Mouse (Mus musculus) liver, embryonic 13.5 days (tissue): ENCODE data around the gene Smap2. TPM values are rescaled to one million over a fixed set of nuclear protein-coding genes. Genes with fewer than 3 reads are reported as not detected.

ENCODE experiments used
- ATAC-seq: fragments of 200-750 bp; cut with Nextera tagmentation; 2 replicates; pipeline ENCODE4 v1.8.0; 2017; ENCODE audit warnings: low read depth, mild to moderate bottlenecking, moderate number of reproducible peaks, moderate library complexity
- DNase-seq: peaks from one replicate; pipeline ENCODE4 v3.0.0; 2022
- H3K27ac ChIP-seq: fragments of 300-500 bp; sonication (generic); 2 replicates; pipeline ENCODE4 v1.5.1; 2015; ENCODE audit warnings: moderate library complexity, mild to moderate bottlenecking, inconsistent platforms
- H3K27me3 ChIP-seq: fragments of 300-500 bp; sonication (generic); 2 replicates; pipeline ENCODE4 v1.6.1; 2015; ENCODE audit warnings: mild to moderate bottlenecking, inconsistent platforms
- H3K36me3 ChIP-seq: fragments of 300-500 bp; sonication (generic); 2 replicates; pipeline ENCODE4 v1.6.1; 2015; ENCODE audit warnings: mild to moderate bottlenecking, inconsistent platforms
- H3K4me1 ChIP-seq: fragments of 300-500 bp; sonication (generic); replicated peaks from 2 replicates; pipeline ENCODE4 v1.6.1; 2015; ENCODE audit warnings: inconsistent platforms
- H3K4me2 ChIP-seq: fragments of 300-500 bp; sonication (generic); 2 replicates; pipeline ENCODE4 v1.6.1; 2015; ENCODE audit warnings: inconsistent platforms, mild to moderate bottlenecking, moderate library complexity
- H3K4me3 ChIP-seq: fragments of 300-500 bp; sonication (generic); replicated peaks from 2 replicates; pipeline ENCODE4 v1.5.1; 2015; ENCODE audit warnings: mild to moderate bottlenecking, inconsistent platforms
- H3K9ac ChIP-seq: fragments of 300-500 bp; sonication (generic); 2 replicates; pipeline ENCODE4 v1.6.1; 2015; ENCODE audit warnings: mild to moderate bottlenecking, inconsistent platforms
- H3K9me3 ChIP-seq: fragments of 300-500 bp; sonication (generic); replicated peaks from 2 replicates; pipeline ENCODE4 v1.6.1; 2016; ENCODE audit warnings: inconsistent platforms
- WGBS: fragments of 180-500 bp; shearing (Covaris S2); methylation state at CpG from one replicate; pipeline ENCODE4 v1.1.7; 2015; ENCODE audit not compliant: insufficient replicate concordance; 5-methylcytosine and 5-hydroxymethylcytosine counted together
- polyA plus RNA-seq: library from polyadenylated mRNA; unstranded; fragments of >200 nt; fragmentation: Nextera tagmentation; extraction: Ambion mirVana; gene quantifications from 2 replicates; pipeline ENCODE4 v1.2.1, GENCODE M21; 2015

Gene Smap2
- polyA plus RNA-seq, 1 experiment from 2014 or later, result 19.8 TPM

DNA sequence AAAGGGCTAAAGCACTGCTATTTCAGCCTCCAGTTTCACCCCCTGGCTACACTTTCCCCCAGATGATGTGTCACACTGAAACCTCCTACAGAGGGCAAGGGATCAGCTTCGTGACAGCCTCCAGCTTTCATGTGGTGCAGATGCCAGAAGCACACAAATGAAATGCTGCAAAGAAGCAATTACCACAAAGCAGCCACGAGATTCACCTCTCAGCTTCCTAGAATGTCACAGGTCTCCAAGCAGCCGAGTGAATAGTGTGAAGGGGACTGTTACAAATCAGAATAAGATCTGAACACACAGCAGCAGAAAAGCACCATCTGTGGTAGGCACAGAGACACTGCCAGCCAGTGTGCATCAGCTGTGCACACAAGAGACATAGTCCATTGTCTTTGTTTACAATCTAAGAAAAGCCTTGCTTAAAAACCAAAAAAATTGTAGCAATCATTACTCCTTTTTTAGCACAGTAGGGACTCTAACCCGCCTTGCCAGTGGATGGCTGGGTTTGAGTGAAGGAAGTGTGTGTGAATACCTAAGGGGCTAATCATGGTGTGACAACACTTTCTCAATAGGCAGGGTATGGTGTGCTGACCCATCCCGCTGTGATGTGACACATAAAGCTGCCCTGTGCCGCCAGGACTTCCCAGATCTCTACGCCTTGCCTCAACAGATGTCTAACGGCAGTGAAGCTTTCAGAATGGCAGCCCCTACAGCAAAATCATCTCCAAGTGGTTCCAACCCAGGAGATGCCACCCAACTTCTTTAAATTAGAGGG lies 14.5 kb downstream of the Smap2 start:
- 42% methylated on average over 8 of the region's 8 CpGs for WGBS
- peaks cover 89% of the 10 kb centered on the region for H3K4me1 ChIP-seq
- H3K4me3 ChIP-seq, result no peak overlapping the region
- H3K27ac ChIP-seq, result peak overlapping the region; percentile 45
- no peaks in the 10 kb centered on the region for H3K9me3 ChIP-seq
- no peak for DNase-seq
- no peak overlapping the region for H3K4me2 ChIP-seq
- no peak for ATAC-seq
- H3K27me3 ChIP-seq, result no peaks in the 10 kb centered on the region
- H3K9ac ChIP-seq, result peak overlapping the region; percentile 37; the same call in 1 of the 2 replicates
- 0 out of 2 replicates have a peak, but pooled peaks cover 3% of the 10 kb centered on the region for H3K36me3 ChIP-seq

DNA sequence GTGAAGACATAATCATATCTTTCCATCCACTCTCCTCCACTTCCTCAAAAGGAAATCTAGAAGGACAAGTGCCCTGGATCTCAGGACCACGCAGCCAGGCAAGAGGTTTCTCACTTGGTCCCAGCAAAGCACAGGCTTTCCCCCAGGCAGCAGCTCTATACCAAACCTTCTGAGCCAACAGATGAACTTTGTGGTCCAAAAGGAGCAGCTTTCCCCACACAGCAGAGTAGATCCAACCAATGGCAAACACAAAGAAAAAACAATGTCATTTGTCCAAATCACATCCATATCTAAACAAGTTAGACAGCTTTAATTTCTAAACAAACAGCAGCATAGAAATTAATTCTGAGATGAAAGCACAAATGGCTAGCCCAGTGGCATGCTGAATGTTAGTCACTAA lies 15.4 kb downstream of the Smap2 start:
- Histone ChIP-seq H3K9ac (no peak overlapping the region), H3K4me1 (peaks cover 90% of the 10 kb centered on the region), H3K4me3 (no peak overlapping the region), H3K36me3 (0 out of 2 replicates have a peak, but pooled peaks cover 3% of the 10 kb centered on the region), H3K9me3 (no peaks in the 10 kb centered on the region), H3K27me3 (no peaks in the 10 kb centered on the region), H3K27ac (no peak overlapping the region), H3K4me2 (no peak overlapping the region)
- DNase-seq (no peak), ATAC-seq (no peak)
- WGBS, result 32% methylated on average over 1 of the region's 1 CpGs

DNA sequence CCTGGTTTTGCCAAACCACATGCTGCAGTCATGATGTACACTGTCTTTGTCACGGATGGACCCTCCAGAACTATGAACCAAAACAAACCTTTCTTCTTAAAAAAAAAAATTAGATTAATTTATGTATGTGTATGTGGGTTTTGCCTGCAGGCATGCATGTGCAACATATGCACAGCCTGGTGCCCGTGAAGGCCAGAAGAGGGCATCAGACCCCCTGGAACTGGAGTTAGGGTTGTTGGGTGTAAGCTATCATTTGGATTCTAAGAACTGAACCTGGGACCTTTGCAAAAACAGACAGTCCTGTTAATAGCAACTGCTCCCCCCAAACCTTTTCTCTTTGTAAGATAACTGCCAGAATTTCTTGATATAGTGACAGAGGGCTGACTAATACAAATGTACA lies 16.0 kb downstream of the Smap2 start:
- Histone ChIP-seq H3K9ac (no peak overlapping the region), H3K4me1 (peaks cover 89% of the 10 kb centered on the region), H3K4me3 (no peak overlapping the region), H3K4me2 (no peak overlapping the region), H3K27ac (no peak overlapping the region), H3K27me3 (no peaks in the 10 kb centered on the region), H3K9me3 (no peaks in the 10 kb centered on the region), H3K36me3 (0 out of 2 replicates have a peak, but pooled peaks cover 3% of the 10 kb centered on the region)
- 57% methylated on average over 2 of the region's 2 CpGs for WGBS
- ATAC-seq (no peak), DNase-seq (no peak)

DNA sequence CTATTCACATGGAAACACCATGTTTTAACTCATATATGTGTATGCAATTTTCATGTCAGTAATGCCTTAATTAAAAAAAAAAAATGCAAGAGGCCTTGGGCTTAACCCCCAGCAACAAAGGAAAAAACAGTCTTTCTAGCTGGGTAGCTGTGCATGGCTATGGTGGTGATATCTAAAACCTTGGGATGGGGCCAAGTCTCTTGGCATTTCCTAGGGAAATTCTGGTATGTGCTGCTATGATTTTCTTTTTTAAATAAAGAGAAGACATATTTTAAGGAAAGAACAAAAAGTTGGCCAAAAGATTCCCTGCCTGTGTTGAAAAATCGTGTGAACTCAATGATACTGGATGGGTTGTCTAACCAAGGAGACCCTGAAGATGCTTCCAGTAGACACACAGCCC lies 21.1 kb downstream of the Smap2 start:
- Histone ChIP-seq H3K4me1 (peaks cover 62% of the 10 kb centered on the region), H3K27me3 (no peaks in the 10 kb centered on the region), H3K4me3 (no peak overlapping the region), H3K9ac (no peak overlapping the region), H3K4me2 (no peak overlapping the region), H3K36me3 (no peaks in the 10 kb centered on the region), H3K27ac (no peak overlapping the region), H3K9me3 (no peaks in the 10 kb centered on the region)
- no peak for ATAC-seq
- no peak for DNase-seq
- 73% methylated on average over 1 of the region's 1 CpGs for WGBS

DNA sequence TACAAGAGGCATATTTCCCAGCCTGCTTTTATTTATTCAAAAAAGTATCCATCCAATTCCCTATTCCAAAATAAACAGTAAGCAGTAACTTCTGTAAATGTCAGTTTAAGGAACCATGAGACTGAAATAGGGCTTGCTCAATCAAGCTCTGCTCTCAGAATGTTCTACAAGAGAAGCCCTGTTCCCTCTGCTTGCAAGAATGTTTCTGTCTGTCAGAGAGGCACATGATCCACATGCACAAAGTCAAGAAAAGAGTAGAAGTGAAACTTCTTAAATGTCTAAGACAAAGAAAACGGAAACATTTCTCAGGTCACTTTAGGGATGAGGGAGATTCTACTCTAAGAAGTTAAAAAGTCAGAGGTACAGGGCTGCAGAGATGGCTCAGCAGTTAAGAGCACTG lies 24.0 kb downstream of the Smap2 start:
- Histone ChIP-seq H3K27ac (no peak overlapping the region), H3K9ac (no peak overlapping the region), H3K9me3 (peaks cover 4% of the 10 kb centered on the region), H3K36me3 (peaks cover 16% of the 10 kb centered on the region), H3K27me3 (no peaks in the 10 kb centered on the region), H3K4me3 (no peak overlapping the region), H3K4me2 (no peak overlapping the region), H3K4me1 (peaks cover 42% of the 10 kb centered on the region)
- DNase-seq (no peak), ATAC-seq (no peak)
- WGBS, result 76% methylated on average over 1 of the region's 1 CpGs

DNA sequence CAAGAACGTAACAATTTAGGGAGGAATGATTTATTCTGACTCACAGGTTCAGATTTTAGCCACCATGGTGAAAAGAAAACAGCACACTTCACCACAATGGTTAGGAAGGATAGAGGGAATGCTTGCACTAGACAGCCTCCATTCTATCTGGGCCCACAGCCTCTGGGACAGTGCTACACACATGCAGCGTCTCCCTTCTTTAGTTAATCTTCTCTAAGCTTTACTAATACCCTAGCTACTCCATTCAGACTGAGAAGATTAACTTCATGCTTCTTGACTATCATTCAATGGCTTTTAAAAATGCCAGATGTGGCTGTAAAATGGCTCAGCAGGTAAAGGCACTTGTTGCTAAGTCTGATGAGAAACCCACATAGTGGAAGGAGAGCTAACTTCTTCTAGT lies 24.8 kb downstream of the Smap2 start:
- Histone ChIP-seq H3K9me3 (peaks cover 4% of the 10 kb centered on the region), H3K9ac (no peak overlapping the region), H3K36me3 (peaks cover 16% of the 10 kb centered on the region), H3K4me3 (no peak overlapping the region), H3K4me2 (no peak overlapping the region), H3K27me3 (no peaks in the 10 kb centered on the region), H3K4me1 (peaks cover 41% of the 10 kb centered on the region), H3K27ac (no peak overlapping the region)
- 81% methylated on average over 2 of the region's 2 CpGs for WGBS
- DNase-seq, result no peak
- ATAC-seq, result no peak

DNA sequence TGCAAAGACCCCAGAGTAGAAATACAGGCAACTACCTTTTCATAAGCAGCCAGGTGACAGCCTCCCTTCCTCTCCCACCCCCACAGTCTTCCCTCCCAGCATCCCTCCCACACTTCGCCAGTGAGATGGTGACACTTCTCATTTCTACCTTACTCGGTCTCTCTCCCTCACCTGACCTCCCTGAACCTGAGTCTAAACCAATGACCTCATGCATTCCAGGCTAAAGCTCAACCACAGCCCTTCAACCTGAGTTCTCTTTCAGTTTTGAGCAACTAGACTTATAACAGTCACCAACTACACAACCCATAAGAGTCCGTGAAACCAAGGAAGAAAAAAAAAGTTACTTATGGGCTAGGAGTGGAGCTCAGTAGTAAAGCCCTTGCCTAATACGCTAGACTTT lies 29.7 kb downstream of the Smap2 start:
- Histone ChIP-seq H3K4me1 (peaks cover 20% of the 10 kb centered on the region), H3K9me3 (peaks cover 4% of the 10 kb centered on the region), H3K9ac (no peak overlapping the region), H3K36me3 (peaks cover 43% of the 10 kb centered on the region), H3K4me2 (no peak overlapping the region), H3K27me3 (no peaks in the 10 kb centered on the region), H3K4me3 (no peak overlapping the region), H3K27ac (no peak overlapping the region)
- 0 out of 2 replicates have a peak, but pooled peaks have one; percentile 13 for ATAC-seq
- DNase-seq, result no peak
- WGBS, result 62% methylated on average over 4 of the region's 4 CpGs

DNA sequence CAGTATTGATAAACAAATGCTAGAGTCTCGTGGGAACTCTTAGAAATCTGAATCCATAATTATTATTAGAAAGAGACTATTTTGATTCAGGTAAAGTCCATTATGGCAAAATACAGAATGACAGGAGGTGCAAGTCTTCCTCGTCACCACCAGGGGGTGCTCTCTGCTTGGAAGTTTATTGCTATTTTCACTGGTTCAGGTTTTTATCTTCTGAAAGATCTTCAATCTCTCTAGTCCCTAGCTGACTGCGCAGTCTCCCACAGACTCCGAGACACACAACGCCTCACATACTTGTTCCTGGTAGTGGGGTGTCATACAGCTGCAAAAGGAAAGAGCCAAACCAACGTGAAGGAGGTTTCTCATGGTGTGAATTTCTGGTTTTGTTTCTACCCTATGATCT lies 30.6 kb downstream of the Smap2 start:
- ATAC-seq (peak; percentile 58; the same call in 1 of the 2 replicates), DNase-seq (peak; percentile 18)
- peaks cover 4% of the 10 kb centered on the region for H3K9me3 ChIP-seq
- peaks cover 15% of the 10 kb centered on the region for H3K4me1 ChIP-seq
- H3K9ac ChIP-seq, result no peak overlapping the region
- peaks cover 50% of the 10 kb centered on the region for H3K36me3 ChIP-seq
- H3K27ac ChIP-seq, result no peak overlapping the region
- no peaks in the 10 kb centered on the region for H3K27me3 ChIP-seq
- 16% methylated on average over 6 of the region's 6 CpGs for WGBS
- H3K4me2 ChIP-seq, result no peak overlapping the region
- no peak overlapping the region for H3K4me3 ChIP-seq

DNA sequence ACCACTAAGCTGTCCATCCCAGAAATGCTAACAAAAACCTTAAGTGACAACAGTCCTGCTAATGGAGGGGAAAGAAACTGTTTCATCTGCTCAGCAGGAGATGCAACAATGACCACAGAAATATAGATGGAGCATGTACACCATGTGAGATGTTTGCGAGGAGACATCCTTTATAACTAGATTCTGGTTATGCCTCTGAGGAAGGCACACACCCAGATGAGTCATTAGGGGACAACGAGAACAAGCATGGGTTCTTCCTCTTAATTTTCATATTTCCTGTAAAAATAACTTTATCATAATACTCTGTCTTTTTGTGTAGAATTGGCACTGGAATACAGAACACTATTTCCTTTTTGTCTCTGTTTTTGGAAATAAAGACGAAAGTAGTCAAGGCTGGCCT lies 38.8 kb downstream of the Smap2 start:
- ATAC-seq (no peak), DNase-seq (no peak)
- Histone ChIP-seq H3K36me3 (peaks cover 71% of the 10 kb centered on the region), H3K27me3 (no peaks in the 10 kb centered on the region), H3K4me3 (no peak overlapping the region), H3K4me2 (no peak overlapping the region), H3K9ac (no peak overlapping the region), H3K9me3 (no peaks in the 10 kb centered on the region), H3K27ac (no peak overlapping the region), H3K4me1 (no peaks in the 10 kb centered on the region)
- 81% methylated on average over 3 of the region's 3 CpGs for WGBS

DNA sequence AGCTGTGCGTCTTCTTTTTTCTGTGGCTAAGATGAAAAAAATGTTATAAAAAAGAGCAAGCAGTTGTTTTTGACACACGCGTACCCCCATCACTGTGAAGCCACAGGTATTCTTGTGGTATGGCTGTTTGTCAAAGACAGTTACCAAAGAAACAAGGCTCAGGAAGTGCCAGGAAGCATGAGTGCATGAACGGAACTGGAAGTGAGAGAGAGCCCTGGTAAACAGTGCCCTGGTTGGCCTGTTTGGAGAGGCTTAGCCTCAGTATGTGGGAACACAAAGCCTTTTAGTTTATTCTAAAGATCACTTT lies 41.7 kb downstream of the Smap2 start:
- Histone ChIP-seq H3K4me1 (no peaks in the 10 kb centered on the region), H3K27me3 (no peaks in the 10 kb centered on the region), H3K9ac (no peak overlapping the region), H3K27ac (peak overlapping the region; percentile 60), H3K4me2 (no peak overlapping the region), H3K36me3 (peaks cover 73% of the 10 kb centered on the region), H3K4me3 (no peak overlapping the region), H3K9me3 (no peaks in the 10 kb centered on the region)
- no peak for DNase-seq
- WGBS, result 82% methylated on average over 4 of the region's 4 CpGs
- ATAC-seq, result no peak

DNA sequence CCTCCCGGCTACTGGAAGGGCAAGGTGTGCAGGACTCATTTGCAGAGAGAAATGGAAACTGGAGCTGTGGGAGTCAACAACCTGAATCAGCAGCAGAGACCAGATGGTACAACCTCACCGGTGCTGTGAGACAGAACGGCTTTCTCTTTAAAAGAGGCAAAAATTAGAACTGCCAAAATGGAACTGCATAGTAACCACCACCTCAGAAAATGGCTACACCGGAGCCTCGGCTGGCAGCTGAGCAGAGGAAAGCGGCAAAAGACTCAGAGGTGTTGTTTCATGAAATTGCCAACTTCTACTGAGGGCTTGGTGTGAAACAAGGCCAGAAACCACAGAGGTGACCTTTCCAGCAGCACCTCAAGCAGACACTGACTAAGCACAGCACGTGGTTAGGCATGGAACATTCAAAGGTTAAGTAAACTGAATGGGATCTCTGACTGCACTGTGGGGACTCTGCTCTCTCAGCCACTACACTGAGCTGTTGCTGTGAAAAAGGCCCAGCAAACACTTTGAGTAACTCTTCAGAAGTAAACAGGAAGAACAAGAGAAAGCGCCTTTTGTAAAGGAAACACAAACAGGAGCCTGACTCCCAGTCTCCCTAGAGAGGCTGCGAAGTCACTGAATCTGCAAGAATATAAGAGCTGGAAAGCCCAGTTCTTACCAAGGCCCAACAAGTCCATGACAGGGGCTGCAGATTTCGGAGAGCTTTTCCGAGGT lies 42.2 kb downstream of the Smap2 start:
- Histone ChIP-seq H3K4me1 (no peaks in the 10 kb centered on the region), H3K4me2 (no peak overlapping the region), H3K9me3 (no peaks in the 10 kb centered on the region), H3K4me3 (no peak overlapping the region), H3K9ac (no peak overlapping the region), H3K27me3 (no peaks in the 10 kb centered on the region), H3K27ac (peak overlapping the region; percentile 60), H3K36me3 (peaks cover 72% of the 10 kb centered on the region)
- WGBS, result 75% methylated on average over 11 of the region's 11 CpGs
- DNase-seq, result no peak
- ATAC-seq, result peak; percentile 83

DNA sequence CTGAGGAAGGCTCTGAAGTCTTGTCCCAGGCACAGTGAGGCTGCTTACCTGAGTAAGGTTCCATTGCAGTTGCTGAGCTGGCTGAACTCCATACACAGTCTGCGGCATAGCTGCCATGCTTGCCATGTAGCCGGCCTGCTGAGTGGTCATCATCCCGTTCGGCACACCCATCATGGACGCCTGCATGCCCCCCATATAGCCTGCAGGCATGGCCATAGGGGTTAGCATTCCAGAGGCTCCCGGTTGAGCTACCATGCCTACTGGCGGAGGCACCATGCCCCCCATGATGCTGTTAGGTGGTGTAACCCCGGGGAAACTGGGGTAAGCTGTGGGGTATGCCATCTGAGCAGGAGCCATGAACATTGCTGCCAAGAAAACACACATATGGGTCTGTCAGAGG lies 45.2 kb downstream of the Smap2 start:
- H3K27me3 ChIP-seq, result no peaks in the 10 kb centered on the region
- DNase-seq (no peak), ATAC-seq (no peak)
- no peak overlapping the region for H3K4me3 ChIP-seq
- no peak overlapping the region for H3K9ac ChIP-seq
- 83% methylated on average over 8 of the region's 8 CpGs for WGBS
- no peak overlapping the region for H3K27ac ChIP-seq
- no peaks in the 10 kb centered on the region for H3K9me3 ChIP-seq
- peaks cover 89% of the 10 kb centered on the region for H3K36me3 ChIP-seq
- no peaks in the 10 kb centered on the region for H3K4me1 ChIP-seq
- H3K4me2 ChIP-seq, result no peak overlapping the region
